Mouse (Mus musculus) CH12.LX (cell line): Measurements from ENCODE around the gene Dgcr2. TPM values are rescaled to one million over a fixed set of nuclear protein-coding genes. Genes with fewer than 3 reads are reported as not detected.

Experiments
- polyA plus RNA-seq: library from polyadenylated mRNA; unstranded; fragments of >175 nt; gene quantifications from 2 replicates; pipeline ENCODE4 v1.2.1, GENCODE M21; 2012; ENCODE audit warnings: low read depth; ENCODE audit not compliant: insufficient read length
- total RNA-seq, 2 experiments: library from RNA; depleted of rRNA; stranded (reverse); fragments of 300-350 nt in 1 of 2; fragments of >200 nt in 1 of 2; gene quantifications; 2 replicates each; pipeline ENCODE4 v1.2.3; 2012 to 2014

Gene Dgcr2
- total and polyA plus RNA-seq, 3 experiments: 41.5 to 54.8 (median 48.0) TPM

Other genes with a start within 250 kb of the Dgcr2 start
- gene Med15, start 165.7 kb downstream of the Dgcr2 start, total RNA-seq (2012; rRNA removed): 40.1 and 42.6 TPM in 2 replicates
- gene Med15, start 165.7 kb downstream of the Dgcr2 start, total RNA-seq (2014; rRNA removed): 17.2 and 20.1 TPM in 2 replicates
- 65.2 and 78.1 TPM in 2 replicates for gene Med15, start 165.7 kb downstream of the Dgcr2 start, polyA plus RNA-seq
- not detected in 2 replicates for gene Klhl22, start 138.9 kb downstream of the Dgcr2 start, total RNA-seq (2012; rRNA removed)
- gene Klhl22, start 138.9 kb downstream of the Dgcr2 start, total RNA-seq (2014; rRNA removed): not detected in 2 replicates
- not detected in 2 replicates for gene Klhl22, start 138.9 kb downstream of the Dgcr2 start, polyA plus RNA-seq
- gene Scarf2, start 101.3 kb downstream of the Dgcr2 start, total RNA-seq (2012; rRNA removed): not detected in 2 replicates
- gene Scarf2, start 101.3 kb downstream of the Dgcr2 start, total RNA-seq (2014; rRNA removed): not detected in 2 replicates
- gene Scarf2, start 101.3 kb downstream of the Dgcr2 start, polyA plus RNA-seq: not detected in 2 replicates
- gene B830017H08Rik, start 65.4 kb downstream of the Dgcr2 start, total RNA-seq (2012; rRNA removed): 0.08 TPM in 1 of 2 replicates, not detected in the other
- gene B830017H08Rik, start 65.4 kb downstream of the Dgcr2 start, total RNA-seq (2014; rRNA removed): not detected in 2 replicates
- not detected in 2 replicates for gene B830017H08Rik, start 65.4 kb downstream of the Dgcr2 start, polyA plus RNA-seq
- gene Car15, start 60.2 kb downstream of the Dgcr2 start, total RNA-seq (2012; rRNA removed): 1.6 and 1.9 TPM in 2 replicates
- 1.5 TPM in 2 replicates for gene Car15, start 60.2 kb downstream of the Dgcr2 start, total RNA-seq (2014; rRNA removed)
- gene Car15, start 60.2 kb downstream of the Dgcr2 start, polyA plus RNA-seq: 2.5 and 3.9 TPM in 2 replicates
- gene Gm20518, start 6.9 kb downstream of the Dgcr2 start, total RNA-seq (2012; rRNA removed): 0.21 and 0.42 TPM in 2 replicates
- 0.16 and 0.18 TPM in 2 replicates for gene Gm20518, start 6.9 kb downstream of the Dgcr2 start, total RNA-seq (2014; rRNA removed)
- gene Gm20518, start 6.9 kb downstream of the Dgcr2 start, polyA plus RNA-seq: 0.68 and 0.91 TPM in 2 replicates
- gene Tssk1, start 4.3 kb downstream of the Dgcr2 start, total RNA-seq (2012; rRNA removed): 0.04 TPM in 1 of 2 replicates, not detected in the other
- gene Tssk1, start 4.3 kb downstream of the Dgcr2 start, total RNA-seq (2014; rRNA removed): not detected in 2 replicates
- 0.15 and 0.16 TPM in 2 replicates for gene Tssk1, start 4.3 kb downstream of the Dgcr2 start, polyA plus RNA-seq
- gene Tssk2, start 75 bp upstream of the Dgcr2 start, total RNA-seq (2012; rRNA removed): not detected in 2 replicates
- gene Tssk2, start 75 bp upstream of the Dgcr2 start, total RNA-seq (2014; rRNA removed): not detected in 2 replicates
- 0.21 TPM in 1 of 2 replicates, not detected in the other for gene Tssk2, start 75 bp upstream of the Dgcr2 start, polyA plus RNA-seq
- 33.1 and 36.7 TPM in 2 replicates for gene Ess2, start 12.8 kb upstream of the Dgcr2 start, total RNA-seq (2012; rRNA removed)
- gene Ess2, start 12.8 kb upstream of the Dgcr2 start, total RNA-seq (2014; rRNA removed): 31.1 and 31.4 TPM in 2 replicates
- gene Ess2, start 12.8 kb upstream of the Dgcr2 start, polyA plus RNA-seq: 37.0 and 38.7 TPM in 2 replicates
- not detected in 2 replicates for gene Gsc2, start 16.5 kb upstream of the Dgcr2 start, total RNA-seq (2012; rRNA removed)
- gene Gsc2, start 16.5 kb upstream of the Dgcr2 start, total RNA-seq (2014; rRNA removed): not detected in 2 replicates
- gene Gsc2, start 16.5 kb upstream of the Dgcr2 start, polyA plus RNA-seq: not detected in 2 replicates
- 106 and 141 TPM in 2 replicates for gene Slc25a1, start 29.7 kb upstream of the Dgcr2 start, total RNA-seq (2012; rRNA removed)
- 96.5 and 113 TPM in 2 replicates for gene Slc25a1, start 29.7 kb upstream of the Dgcr2 start, total RNA-seq (2014; rRNA removed)
- 122 and 134 TPM in 2 replicates for gene Slc25a1, start 29.7 kb upstream of the Dgcr2 start, polyA plus RNA-seq
- not detected in 2 replicates for gene Vpreb2, start 81.9 kb upstream of the Dgcr2 start, total RNA-seq (2012; rRNA removed)
- gene Vpreb2, start 81.9 kb upstream of the Dgcr2 start, total RNA-seq (2014; rRNA removed): not detected in 2 replicates
- 0.54 TPM in 1 of 2 replicates, not detected in the other for gene Vpreb2, start 81.9 kb upstream of the Dgcr2 start, polyA plus RNA-seq
- 38.5 and 41.5 TPM in 2 replicates for gene Dgcr6, start 154.3 kb upstream of the Dgcr2 start, total RNA-seq (2012; rRNA removed)
- 13.0 and 14.6 TPM in 2 replicates for gene Dgcr6, start 154.3 kb upstream of the Dgcr2 start, total RNA-seq (2014; rRNA removed)
- gene Dgcr6, start 154.3 kb upstream of the Dgcr2 start, polyA plus RNA-seq: 32.4 and 40.3 TPM in 2 replicates
- 13.0 and 17.0 TPM in 2 replicates for gene Prodh, start 191.6 kb upstream of the Dgcr2 start, total RNA-seq (2012; rRNA removed)
- gene Prodh, start 191.6 kb upstream of the Dgcr2 start, total RNA-seq (2014; rRNA removed): 1.3 and 2.1 TPM in 2 replicates
- 1.4 and 1.7 TPM in 2 replicates for gene Prodh, start 191.6 kb upstream of the Dgcr2 start, polyA plus RNA-seq
- gene Rtn4r, start 229.1 kb upstream of the Dgcr2 start, total RNA-seq (2012; rRNA removed): not detected in 2 replicates
- not detected in 2 replicates for gene Rtn4r, start 229.1 kb upstream of the Dgcr2 start, total RNA-seq (2014; rRNA removed)
- gene Rtn4r, start 229.1 kb upstream of the Dgcr2 start, polyA plus RNA-seq: not detected in 2 replicates